Mouse (Mus musculus) embryo, embryonic 9.5 days (tissue): ENCODE data around the gene Igf2bp2.

Experiments
- DNase-seq: peaks from one replicate; pipeline ENCODE4 v3.0.0-alpha.2; 2017; ENCODE audit errors: extremely low spot score

Gene Igf2bp2

DNA sequence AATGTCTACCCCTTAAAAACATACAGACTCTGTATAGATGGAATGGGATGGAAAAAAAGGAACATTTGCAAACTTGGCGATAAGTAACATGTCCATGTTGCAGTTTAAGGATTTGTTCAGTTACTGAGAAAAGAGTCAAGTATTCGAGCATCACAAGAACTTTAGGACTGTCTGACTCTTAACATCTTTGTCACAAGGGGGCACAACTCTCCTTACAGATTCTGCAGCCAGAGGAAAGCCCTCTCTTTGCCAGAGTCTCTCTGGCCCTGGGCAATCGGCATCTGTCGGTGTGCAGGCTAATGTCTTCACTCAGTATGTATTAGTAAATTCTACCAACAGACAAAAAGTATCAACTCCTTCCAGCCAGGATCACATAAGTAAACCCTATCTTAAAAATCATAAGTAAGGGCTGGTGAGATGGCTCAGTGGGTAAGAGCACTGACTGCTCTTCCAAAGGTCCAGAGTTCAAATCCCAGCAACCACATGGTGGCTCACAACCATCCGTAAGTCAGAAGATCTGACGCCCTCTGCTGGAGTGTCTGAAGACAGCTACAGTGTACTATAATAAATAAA, 57.0 kb downstream of the Igf2bp2 start:
- no peak for DNase-seq

DNA sequence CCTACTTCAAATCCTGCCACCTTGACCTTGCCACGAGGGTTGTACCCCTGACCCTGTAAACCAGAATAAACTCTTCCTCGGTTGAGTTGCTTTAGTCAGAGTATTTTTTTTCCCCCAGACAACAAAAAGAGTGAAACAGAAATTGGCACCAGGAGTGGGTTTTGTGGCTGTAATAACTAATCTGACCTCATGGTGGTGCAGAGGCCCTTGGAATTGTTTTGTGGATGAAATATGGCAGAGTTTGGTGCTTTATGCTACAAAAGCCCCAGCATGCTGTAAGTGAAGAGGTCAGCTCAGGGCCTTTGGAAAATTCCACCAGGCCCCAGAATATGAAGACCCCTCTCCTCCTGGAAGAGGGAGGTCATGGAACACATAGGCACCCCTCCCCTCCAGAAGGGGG, 63.0 kb downstream of the Igf2bp2 start:
- no peak for DNase-seq

DNA sequence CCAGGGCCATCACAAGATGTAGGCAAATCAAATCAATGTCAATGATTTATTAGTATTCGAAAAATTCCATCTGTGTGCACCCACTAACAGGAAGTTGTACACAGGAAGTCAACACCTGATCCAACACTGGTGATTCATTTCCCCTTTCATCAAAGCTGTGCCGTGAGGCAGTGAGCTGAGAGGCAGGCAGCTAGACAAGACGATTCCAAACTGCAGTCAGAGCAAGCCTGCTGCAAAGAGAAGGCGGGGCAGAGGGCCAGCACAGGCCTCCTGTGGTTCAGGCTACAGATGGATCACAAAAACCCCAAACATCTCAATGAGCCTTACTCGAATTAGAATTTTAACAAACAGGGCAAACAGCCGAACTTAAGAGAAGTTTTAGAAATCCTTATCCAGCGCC, 65.4 kb downstream of the Igf2bp2 start:
- DNase-seq: no peak

DNA sequence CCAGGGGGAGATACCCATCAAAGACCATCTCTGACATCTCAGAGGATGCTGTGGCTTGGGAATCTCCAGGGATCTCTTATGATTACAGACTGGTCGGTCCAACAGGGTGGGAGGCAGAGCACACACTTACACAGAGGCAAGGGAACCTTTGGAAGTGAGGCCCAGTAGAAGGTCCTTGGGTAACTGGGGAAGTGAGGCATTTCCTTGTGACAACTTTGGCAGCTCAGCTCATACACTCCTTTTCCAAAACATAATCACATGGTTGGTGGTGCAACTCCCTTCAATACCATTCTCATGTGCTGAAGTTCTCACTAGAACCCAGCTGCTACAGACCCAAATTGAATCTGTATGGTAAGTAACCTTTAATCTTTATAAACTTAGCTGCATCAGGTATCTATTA, 67.3 kb downstream of the Igf2bp2 start:
- DNase-seq: no peak

DNA sequence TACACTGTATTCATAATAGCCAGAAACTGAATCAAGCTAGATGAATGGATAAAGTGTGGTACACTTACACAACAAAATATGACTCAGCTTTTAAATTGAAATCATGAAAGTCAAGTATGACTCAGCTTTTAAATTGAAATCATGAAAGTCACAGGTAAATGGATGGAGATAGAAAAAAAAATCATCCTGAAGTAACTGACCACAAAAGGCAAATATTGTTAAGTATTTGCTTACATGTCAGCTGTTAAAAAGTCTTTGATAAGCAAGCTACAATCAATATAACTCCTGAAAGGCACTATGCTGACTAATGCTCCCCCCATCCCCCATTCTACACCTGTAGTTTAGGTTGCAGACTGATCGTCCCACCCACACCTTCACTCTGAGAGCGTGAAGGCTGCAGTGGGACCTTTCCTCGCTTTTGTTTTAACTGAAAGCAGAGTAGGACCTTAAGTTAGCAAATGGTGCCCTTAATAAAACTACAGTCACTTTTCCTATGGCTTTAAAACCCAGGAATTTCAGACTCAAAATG, 71.8 kb downstream of the Igf2bp2 start:
- no peak for DNase-seq

DNA sequence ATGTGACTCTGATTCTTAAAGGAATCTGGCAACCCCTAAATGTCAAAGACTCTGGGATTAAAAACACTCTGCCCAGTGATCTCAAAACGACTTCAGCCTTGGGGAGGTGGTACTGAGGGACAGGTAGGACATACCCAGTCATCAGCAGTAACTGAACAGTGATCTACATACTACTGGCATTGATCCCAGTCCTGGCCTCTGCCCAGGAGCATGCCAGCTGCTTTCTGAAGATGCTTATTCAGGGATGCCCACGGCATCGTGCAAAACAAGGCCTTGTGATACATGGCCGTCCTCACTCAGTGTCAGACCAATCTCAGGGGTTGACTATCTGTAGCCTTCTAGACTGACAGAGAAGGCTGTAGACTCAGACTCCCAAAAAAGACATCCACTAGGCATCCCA, 77.7 kb downstream of the Igf2bp2 start:
- no peak for DNase-seq

DNA sequence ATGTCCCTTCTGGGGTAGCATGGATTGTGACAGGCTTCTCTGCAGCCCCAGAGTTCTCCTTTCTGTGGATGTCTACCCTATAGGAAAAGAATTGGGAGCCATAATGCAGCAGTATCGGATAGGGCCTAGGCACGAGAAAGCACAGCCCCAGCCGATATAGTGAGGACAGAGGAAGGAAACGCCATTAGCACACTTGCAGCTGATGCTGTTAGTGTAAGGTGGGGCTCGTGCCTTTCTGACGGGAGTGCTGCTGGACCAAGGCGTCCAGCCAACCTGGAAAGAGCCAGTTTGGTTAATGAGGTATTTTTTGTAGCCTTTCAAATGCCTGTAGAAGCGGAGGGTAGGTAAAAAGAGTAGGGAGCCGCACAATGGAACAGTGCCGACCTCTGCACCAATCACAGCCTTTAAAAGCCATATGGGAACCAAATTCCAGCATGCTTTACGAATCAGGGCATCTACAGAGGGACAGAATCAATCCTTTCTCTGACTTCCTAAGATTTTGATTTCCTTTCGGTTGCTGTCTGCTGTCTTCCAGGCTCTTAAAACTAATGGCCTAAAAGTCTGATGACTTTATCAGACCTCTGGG, 82.9 kb downstream of the Igf2bp2 start:
- no peak for DNase-seq

DNA sequence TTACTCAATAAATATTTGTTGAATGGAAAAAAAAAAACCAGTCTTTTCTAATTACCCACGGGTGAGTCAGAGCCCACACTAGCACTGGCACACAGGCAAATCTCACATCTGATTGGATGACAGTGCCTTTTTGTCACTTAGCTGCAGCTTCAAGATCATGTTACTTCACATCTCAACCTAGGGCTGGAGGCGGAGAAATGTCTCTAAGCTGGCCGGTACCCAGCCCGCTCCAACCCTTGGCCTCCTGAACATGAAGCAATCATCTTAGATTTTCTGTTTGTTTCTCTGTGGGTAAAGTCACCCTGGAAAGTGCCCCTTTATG, 86.5 kb downstream of the Igf2bp2 start:
- DNase-seq: no peak

DNA sequence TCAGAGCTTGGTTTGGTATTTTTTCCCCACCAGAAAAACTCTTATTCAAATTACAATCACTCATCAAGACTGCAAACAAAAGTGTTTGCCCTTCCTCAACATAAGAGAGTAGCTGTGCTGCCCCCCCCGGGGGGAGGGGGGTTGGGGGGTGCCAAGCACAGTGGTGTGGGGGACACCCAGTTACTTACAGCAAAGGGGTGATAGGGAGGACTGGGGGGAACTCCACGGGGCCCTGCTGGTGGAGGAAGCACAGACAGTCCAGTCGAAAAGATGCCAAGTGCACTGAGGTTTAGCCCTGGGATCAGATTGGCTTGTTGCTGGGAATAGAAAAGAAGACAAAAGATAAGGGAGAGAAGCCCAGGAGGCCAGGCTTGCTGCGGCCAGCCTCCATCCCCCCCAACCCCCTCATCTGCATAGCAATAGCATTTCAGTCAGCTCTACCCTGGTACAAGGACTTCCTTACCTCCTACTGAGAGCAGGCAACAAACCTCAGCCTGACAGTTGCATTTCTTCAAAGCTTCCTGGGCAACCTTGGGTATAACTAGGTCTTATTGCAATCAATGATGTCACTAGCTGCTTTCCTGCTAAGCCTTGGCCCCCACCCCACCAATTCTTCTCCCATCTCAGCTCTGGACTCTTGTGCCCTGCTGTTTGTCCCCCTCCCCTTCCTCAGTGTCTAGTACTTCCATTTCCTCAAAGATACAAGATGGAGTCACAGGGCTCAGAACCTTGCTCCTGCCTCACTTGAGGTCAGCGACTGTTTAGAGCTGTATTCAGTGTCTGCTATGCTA, 87.1 kb downstream of the Igf2bp2 start:
- DNase-seq: no peak

DNA sequence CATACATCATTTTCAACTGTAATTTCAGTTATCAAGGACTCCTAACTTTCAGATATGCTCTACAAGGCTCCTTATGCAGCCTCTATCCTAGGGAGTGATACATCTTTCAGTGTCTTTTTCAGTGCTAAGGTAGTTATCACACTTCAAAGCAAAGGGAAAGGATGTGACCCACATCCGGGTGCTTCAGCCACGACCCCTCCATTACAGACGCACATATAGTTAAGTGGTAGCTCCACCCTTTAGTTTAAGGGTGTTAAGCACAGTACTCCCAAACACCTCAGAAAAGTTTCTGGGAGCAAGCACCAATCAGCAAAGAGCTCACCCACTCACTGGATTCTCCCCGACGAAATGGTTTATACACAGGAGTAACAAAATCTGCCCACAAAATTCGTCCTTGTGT, 88.0 kb downstream of the Igf2bp2 start:
- no peak for DNase-seq

DNA sequence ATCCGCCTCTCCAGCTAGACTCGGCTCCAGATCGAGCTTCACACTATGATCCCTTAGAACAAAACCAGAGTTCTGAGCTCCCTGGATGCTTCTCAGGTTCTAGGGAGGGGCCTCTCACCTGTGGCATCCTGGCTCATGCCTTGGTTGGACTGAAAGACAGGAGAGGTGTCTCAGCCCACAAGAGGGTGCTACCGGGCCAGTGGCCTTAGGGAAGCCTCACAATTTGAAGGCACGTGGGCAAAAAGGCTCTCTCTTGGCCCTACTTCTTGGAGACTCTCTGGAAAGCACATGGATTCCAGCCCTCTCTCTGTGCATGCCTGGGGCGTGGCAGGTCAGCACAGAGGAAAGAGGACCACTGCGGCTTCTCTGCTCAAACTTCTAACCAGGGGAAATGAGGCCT, 91.7 kb downstream of the Igf2bp2 start:
- no peak for DNase-seq

DNA sequence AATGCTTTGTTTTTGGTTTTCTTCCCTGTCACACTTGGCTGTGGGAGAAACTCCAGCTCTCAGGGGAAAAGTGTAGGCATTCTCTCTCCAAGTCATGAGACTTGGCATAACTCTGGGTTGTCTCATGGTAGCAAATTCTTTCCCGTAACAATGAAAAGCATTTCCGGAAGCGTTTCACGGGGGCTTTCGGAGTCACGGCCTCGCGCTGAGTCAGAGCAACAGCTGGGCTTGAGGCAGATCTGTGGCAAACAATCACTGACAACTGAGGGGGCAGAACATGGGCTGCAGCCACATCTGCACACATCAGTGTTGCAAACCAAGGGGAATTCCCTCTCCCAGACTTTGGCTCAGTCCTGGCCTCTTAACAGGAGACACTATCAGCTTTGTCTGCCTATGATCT, 95.7 kb downstream of the Igf2bp2 start:
- DNase-seq: no peak

DNA sequence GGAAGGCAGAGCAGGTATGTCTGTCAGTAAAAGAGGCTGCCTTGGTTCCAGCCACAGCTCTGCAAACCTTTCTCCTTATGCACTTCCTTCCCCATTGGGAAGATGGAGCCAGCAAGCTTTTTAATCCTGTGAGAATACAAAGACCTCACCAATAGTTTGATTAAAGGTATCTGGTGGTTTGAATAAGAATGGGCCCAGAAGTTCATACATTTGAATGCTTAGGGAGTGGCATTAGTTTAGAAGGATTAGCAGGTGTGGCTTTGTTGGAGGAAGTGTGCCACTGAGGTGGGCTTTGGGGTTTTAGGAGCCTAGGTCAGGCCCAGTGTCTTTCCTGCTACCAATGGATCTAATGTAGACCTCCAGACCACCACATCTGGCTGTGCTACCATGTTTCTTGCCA, 97.6 kb downstream of the Igf2bp2 start:
- DNase-seq: no peak

DNA sequence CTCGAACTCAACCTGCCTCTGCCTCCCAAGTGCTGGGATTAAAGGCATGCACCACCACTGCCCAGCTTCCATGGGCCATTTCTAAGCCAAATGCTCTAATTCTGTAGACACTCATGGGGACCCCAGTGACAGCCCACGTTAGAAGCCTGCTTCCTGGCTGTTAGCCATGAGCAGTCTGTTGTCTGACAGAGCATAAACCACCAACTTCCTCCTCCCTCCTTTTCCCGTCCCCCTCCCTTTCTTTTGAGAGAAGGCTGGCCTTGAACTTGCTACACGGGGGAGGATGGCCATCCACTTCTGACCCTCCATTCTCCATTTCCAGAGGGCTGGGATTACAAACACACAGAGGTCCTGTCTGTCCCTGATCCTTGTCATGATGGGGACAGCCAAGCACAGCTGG, 100.8 kb downstream of the Igf2bp2 start:
- no peak for DNase-seq

DNA sequence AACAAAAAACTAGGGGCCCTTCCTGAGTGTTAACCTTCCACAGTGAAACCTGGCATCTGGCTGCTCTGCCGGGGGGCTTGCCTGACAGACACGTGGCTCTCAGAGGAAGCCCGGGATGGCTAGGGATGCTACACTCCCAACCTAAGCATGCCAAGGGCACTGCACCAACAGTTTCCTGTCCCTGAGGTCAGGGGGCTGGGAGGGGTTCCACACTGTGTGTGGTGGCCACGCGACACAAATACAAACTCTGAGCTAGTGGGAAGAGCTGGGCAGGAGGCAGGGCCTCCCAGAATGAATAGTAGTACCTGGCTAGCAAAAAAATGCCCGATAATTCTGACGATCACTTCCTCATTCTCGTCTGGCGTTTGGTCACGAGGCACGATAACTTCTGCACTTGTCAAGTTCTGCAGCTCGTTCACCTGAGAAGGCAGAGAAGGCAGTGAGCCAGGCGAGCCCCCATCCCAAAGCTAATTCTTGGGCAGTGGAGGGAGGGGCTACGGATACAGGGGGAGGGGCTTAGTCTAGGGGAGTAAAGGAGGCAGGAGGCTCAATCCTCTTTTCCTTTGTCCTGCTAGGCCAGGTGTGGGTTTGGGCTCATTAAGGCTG, 101.4 kb downstream of the Igf2bp2 start:
- no peak for DNase-seq

DNA sequence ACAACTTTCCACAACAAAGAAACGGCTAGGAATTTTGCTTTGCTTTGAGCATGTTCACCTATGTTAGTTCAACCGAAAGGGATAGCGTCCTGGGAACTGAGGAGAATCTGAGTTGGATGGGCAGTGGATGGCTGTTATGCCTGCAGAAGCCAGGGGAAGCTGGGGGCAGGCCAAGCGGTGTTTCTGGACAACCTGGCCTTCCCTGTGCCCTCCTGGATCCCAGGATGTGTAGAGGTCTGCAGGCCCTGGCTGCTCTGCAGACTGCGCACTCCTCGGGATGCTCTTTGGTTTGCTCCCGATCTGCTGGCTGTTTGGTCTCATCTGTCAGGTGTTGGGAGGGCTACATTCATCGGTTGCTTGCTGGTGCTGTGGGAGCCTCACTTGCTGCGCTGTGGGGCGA, 102.7 kb downstream of the Igf2bp2 start:
- no peak for DNase-seq

DNA sequence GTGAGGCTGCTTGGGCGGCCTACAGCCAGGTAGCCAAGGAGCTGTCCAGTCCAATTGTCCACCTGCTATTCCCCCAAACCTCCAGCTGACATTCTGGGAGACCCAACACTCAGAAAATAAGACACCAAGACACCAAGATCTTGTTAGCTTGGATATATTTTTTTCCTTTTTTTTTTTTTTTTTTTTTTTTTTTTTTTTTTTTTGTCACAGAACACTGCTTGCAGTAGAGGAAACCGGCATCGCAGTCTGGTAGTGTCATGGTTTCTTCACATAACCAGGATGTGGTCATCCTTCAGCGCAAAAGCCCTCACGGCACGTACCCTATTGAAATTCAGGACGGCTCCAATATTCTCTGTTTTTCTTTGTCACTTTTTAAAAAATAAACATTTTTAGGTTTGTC, 104.2 kb downstream of the Igf2bp2 start:
- DNase-seq: no peak

DNA sequence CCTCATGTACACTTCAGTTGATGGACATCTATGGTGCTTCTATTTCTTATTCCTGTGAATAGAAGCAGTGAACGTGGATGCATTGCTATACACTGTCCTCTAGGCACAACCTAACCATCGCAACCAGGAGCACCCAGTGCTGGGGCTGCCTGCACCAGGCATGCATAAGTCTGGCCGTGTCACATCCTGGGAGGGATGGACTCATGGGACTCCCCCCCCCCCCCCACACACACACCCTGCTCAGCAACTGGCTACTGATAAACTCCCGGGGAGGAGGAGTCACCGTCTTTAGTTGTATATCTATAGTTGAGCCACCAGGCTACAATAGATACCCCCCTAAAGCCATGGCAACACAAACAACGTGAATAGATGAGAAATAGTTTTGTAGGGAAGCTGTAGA, 105.6 kb downstream of the Igf2bp2 start:
- no peak for DNase-seq

DNA sequence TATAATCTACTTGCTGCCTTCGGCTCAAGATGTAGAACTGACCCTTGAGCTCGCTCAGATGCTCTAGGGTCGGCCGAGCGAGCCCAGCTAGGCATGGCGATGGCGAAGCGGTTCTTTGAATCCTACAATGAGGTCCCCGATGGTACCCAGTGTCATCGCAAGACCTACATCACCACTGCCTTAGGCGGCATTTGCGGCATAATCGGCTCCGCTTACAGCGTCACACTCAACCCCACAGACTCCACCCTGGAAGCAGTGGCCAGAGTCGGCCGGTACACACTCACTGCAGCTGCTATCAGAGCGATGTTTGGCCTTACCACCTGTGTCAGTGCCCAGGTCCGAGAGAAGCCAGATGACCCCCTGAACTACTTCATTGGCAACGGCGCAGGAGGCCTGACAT, 109.7 kb downstream of the Igf2bp2 start:
- DNase-seq: no peak

DNA sequence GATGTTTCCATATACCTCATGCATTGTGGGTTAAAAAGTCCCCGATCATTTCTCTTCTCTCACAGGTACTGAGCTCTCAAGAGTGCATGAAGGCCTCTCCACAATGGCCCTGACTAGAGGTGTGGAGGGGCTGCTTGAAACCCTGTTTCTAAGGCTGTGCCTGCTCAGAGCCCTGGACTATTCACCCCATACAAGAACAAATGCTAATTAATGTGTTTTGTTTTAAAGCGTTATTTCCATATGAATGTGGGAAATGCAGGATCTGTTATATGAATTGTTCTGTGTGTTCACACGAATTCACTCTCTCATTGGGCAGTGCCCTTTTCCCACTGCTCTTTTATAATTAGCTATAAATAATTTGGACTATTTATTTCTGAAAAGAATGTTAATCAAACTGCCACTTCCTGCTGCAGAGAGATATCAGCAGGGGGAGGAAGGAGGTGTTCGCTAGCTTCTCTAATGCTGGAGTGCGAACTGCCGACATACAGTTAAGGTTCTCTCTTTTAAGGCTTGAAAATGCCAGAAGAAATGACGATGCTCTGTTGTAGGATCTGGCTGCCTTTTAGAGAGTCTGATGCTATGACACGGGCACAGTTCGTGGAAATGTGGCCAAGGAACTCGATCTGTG, 116.2 kb downstream of the Igf2bp2 start:
- DNase-seq: no peak

DNA sequence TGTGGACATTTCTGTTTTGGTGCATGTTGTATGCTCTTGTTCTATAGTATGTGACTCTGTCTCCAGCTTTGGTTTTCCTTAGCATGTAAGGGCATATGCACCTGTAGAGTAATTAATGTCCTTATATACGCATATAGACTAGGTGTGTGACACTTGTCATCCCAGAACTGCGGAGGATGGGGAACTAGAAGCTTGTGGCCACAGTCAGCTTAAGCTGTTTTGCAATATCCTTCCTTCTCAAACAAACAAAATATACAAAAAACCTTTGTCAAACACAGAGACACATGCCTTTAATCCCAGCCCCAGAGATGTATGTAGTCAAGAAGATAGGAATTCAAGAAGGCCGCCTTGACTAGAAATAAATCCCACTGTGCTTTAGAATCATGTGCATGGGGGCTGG, 117.2 kb downstream of the Igf2bp2 start:
- DNase-seq: no peak

DNA sequence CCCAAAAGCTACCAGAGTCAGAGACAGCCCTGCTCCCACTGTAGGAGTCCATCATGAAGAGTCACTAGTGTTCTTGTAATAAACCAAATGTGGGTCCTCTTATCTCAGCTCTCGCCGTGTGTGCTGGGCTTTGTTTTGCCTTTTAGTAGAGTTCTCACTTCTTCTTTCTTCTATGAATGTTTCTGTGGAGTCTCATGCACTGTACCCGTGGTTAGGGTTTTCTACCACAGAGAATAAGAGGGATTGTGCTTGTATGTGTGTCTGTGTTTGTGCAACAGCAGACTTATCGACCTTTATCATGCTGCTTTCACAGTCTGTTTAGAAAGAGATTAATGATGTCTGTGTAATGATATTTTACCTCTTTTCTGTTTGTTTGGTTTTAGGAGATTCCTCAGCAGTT, 119.3 kb downstream of the Igf2bp2 start:
- DNase-seq: no peak

DNA sequence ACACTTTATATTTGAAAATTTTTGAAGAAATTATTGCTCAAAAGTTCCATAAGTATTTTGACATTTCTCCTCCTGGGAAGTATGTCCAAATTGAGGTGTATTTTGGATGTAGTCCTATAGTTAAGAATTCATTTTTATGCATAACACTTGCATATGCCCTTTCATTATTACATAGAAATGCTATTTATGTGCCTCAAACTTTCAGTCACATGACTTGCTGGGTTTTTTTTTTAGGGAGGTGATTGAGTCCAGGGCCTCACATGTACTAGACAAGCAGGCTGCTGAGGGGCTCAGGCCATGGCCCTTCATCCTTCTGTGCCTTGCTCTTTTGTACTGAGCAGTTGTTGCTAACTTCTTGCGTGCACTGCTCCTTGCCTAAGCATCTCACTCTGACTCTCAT, 123.1 kb downstream of the Igf2bp2 start:
- DNase-seq: no peak
